Mouse (Mus musculus) stomach, embryonic 15.5 days (tissue): ENCODE results near the gene Samsn1. TPM values are rescaled to one million over a fixed set of nuclear protein-coding genes. Genes with fewer than 3 reads are reported as not detected.
"Not testable (repeated sequence)": the region's sequence is repeated elsewhere in the genome, so short reads cannot be mapped to it uniquely, and the experiment has no call there.

Experiments
- ATAC-seq: fragments of 200-750 bp; cut with Nextera tagmentation; 2 replicates; pipeline ENCODE4 v1.8.0; 2017; ENCODE audit warnings: low read depth, moderate number of reproducible peaks, moderate TSS enrichment; ENCODE audit not compliant: insufficient read depth, low FRiP score
- H3K27ac ChIP-seq: fragments of 300-500 bp; sonication (generic); 2 replicates; pipeline ENCODE4 v1.5.1; 2015; ENCODE audit warnings: mild to moderate bottlenecking, inconsistent platforms
- H3K27me3 ChIP-seq: fragments of 300-500 bp; sonication (generic); replicated peaks from 2 replicates; pipeline ENCODE4 v1.6.1; 2015; ENCODE audit warnings: inconsistent platforms
- H3K36me3 ChIP-seq: fragments of 300-500 bp; sonication (generic); 2 replicates; pipeline ENCODE4 v1.6.1; 2015; ENCODE audit warnings: inconsistent platforms
- H3K4me1 ChIP-seq: fragments of 300-500 bp; sonication (generic); 2 replicates; pipeline ENCODE4 v1.6.1; 2015; ENCODE audit warnings: inconsistent platforms
- H3K4me2 ChIP-seq: fragments of 300-500 bp; sonication (generic); 2 replicates; pipeline ENCODE4 v1.6.1; 2015; ENCODE audit warnings: mild to moderate bottlenecking, inconsistent platforms
- H3K4me3 ChIP-seq: fragments of 300-500 bp; sonication (generic); replicated peaks from 2 replicates; pipeline ENCODE4 v1.5.1; 2015; ENCODE audit warnings: inconsistent platforms
- H3K9ac ChIP-seq: fragments of 300-500 bp; sonication (generic); 2 replicates; pipeline ENCODE4 v1.6.1; 2015; ENCODE audit warnings: inconsistent platforms
- H3K9me3 ChIP-seq: fragments of 300-500 bp; sonication (generic); 2 replicates; pipeline ENCODE4 v1.6.1; 2016; ENCODE audit warnings: inconsistent platforms
- WGBS: fragments of 180-500 bp; shearing (Covaris S2); methylation state at CpG from one replicate; pipeline ENCODE4 v1.1.7; 2015; 5-methylcytosine and 5-hydroxymethylcytosine counted together
- polyA plus RNA-seq: library from polyadenylated mRNA; unstranded; fragments of >200 nt; fragmentation: Nextera tagmentation; extraction: Ambion mirVana; gene quantifications from 2 replicates; pipeline ENCODE4 v1.2.1, GENCODE M21; 2015

Gene Samsn1
- polyA plus RNA-seq, 1 experiment from 2014 or later, result 3.7 TPM

DNA sequence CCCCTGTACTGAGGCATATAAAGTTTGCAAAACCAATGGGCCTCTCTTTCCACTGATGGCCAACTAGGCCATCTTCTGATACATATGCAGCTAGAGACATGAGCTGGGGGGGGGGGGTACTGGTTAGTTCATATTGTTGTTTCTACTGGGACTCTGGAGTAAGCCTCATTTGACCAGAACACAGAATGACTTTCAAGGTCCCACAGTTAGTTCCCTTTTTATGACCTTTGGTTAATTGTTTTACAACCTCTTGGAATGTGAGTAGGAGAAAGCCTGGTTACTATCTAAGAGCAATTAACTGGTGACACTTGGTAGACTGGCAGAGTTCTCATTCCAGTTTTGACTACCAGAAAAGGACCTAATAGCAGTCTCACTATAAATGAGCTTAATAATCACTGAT lies 195.1 kb downstream of the Samsn1 start:
- not testable (repeated sequence) for H3K36me3 ChIP-seq, H3K27ac ChIP-seq, H3K9ac ChIP-seq, ATAC-seq, H3K4me2 ChIP-seq, H3K27me3 ChIP-seq, H3K4me3 ChIP-seq, H3K9me3 ChIP-seq, H3K4me1 ChIP-seq

DNA sequence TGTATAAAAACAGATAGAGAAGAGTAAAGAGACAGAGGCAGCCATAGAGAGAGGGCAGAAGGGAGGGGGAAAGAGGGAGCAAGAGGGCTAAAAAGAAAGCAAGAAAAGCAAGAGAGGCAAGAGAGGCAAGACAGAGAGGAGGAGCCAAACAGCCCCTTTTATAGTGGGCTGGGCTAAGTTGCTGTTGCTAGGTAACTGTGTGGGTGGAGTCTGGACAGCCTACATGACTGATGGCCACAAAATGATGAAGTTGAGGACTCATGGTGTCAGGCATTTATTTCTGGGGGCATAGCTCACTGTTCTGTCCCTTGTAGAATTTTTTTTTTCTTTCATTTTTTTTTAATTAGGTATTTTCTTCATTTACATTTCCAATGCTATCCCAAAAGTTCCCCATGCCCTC lies 195.6 kb downstream of the Samsn1 start:
- Histone ChIP-seq H3K27me3 (no peaks in the 10 kb centered on the region), H3K9me3 (no peaks in the 10 kb centered on the region), H3K4me3 (no peak overlapping the region), H3K36me3 (no peaks in the 10 kb centered on the region), H3K9ac (no peak overlapping the region), H3K4me2 (no peak overlapping the region), H3K4me1 (no peaks in the 10 kb centered on the region), H3K27ac (no peak overlapping the region)
- ATAC-seq, result no peak

- Histone ChIP-seq H3K36me3 (no peaks in the 10 kb centered on the region), H3K4me3 (no peak overlapping the region), H3K4me1 (no peaks in the 10 kb centered on the region), H3K9ac (no peak overlapping the region), H3K27me3 (no peaks in the 10 kb centered on the region), H3K9me3 (no peaks in the 10 kb centered on the region), H3K27ac (no peak overlapping the region), H3K4me2 (no peak overlapping the region)
- WGBS, result 54% methylated on average over 6 of the region's 6 CpGs
- no peak for ATAC-seq
Measured at GRCm38 (mm10) chr16:75823226-75823625, 198.9 kb downstream of the Samsn1 start.

- H3K27me3 ChIP-seq, result no peaks in the 10 kb centered on the region
- no peaks in the 10 kb centered on the region for H3K9me3 ChIP-seq
- no peak overlapping the region for H3K4me3 ChIP-seq
- no peak overlapping the region for H3K4me2 ChIP-seq
- no peaks in the 10 kb centered on the region for H3K36me3 ChIP-seq
- ATAC-seq, result no peak
- WGBS, result 63% methylated on average over 3 of the region's 3 CpGs
- H3K27ac ChIP-seq, result no peak overlapping the region
- H3K4me1 ChIP-seq, result no peaks in the 10 kb centered on the region
- no peak overlapping the region for H3K9ac ChIP-seq
Measured at GRCm38 (mm10) chr16:75820963-75821362, 201.1 kb downstream of the Samsn1 start.
